Mouse (Mus musculus): ENCODE measurements around the gene Ghdc. TPM values are rescaled to one million over a fixed set of nuclear protein-coding genes. Genes with fewer than 3 reads are reported as not detected.

The Ghdc gene
- total and polyA plus RNA-seq, 3 experiments, result 5.7 to 9.2 TPM; not detected in 1

DNA sequence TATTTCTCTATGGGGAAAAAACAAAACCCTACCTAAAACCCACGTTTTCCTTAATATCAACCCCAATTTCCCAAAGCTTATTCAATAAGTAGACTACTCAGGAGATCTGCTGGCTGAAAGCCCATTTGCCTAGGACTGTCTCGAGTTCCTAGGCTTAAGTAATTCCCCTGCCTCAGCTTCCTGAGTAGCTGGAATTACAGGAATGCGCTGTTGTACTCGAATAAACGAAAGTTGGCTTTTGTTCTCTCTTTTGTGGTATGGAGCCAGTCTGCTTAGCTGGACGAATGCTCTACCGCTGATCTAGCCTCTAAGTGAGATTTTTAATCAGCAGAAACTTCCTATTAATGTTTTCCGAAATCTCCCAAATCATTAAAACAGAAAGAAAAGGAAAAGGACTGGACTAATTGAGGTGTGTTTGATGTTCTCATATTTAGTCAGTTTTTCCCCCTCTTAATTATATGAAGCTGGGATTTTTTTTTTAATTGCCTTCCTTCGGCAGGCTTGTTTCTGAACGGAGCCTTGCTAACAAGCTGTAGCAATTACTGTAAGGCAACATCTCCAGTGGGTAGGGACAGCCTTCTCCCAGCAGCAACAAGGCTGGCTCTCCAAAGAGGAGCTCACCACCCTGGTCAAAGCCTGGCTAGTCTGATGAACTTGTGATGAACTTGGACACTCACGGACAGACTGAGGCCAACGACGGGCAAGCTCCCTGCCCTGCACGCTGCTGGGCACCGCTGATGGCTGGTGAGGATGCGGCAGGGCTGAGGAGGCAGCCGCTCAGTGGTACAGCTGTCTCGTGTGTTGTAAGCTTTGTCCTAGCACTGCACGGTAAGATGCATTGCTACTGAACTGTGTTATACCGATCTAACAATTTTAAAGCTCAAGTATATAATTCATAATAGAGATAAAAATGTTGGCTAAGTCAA lies 35.9 kb upstream of the Ghdc start:
- Histone ChIP-seq H3K4me1 (ENCODE audit: control insufficient read depth in 1 of 2, insufficient read depth in 2 of 2, low read length in 2 of 2) (no peaks in the 10 kb centered on the region), H3K4me3 (ENCODE audit: control insufficient read depth in 1 of 2, insufficient read depth in 1 of 2, low read depth in 2 of 2, low read length in 2 of 2) (no peak overlapping the region), H3K27ac (ENCODE audit: control insufficient read depth, low read depth, low read length) (no peak overlapping the region), H3K27me3 (ENCODE audit: control insufficient read depth in 1 of 2, insufficient read depth in 2 of 2, low read length in 2 of 2) (no peaks in the 10 kb centered on the region), H3K79me2 (ENCODE audit: control insufficient read depth, insufficient read depth, low read length, poor library complexity) (no peaks in the 10 kb centered on the region), H3K9ac (ENCODE audit: control insufficient read depth, low read depth, low read length, poor library complexity, severe bottlenecking) (no peak overlapping the region), H3K36me3 (ENCODE audit: control insufficient read depth in 1 of 2, insufficient read depth in 2 of 2, low read length in 2 of 2) (peaks cover 0 to 14% of the 10 kb centered on the region in 2 experiments; a peak in 2 of 4 replicates), H3K9me3 (replicated peaks; ENCODE audit: insufficient read depth, low read length) (no peaks in the 10 kb centered on the region)
- TF ChIP-seq POLR2AphosphoS2 (IDR thresholded peaks at IDR 0.05; ENCODE audit: low read length), result no peak
- TF ChIP-seq ETS1 (IDR thresholded peaks at IDR 0.05; ENCODE audit: low read depth, low read length), result no peak
- TF ChIP-seq CHD2 (IDR thresholded peaks at IDR 0.05; ENCODE audit: low read length), result no peak
- TF ChIP-seq HCFC1 (IDR thresholded peaks at IDR 0.05; ENCODE audit: low read depth, low read length), result no peak
- no peak for TF ChIP-seq SMC3 (IDR thresholded peaks at IDR 0.05; ENCODE audit: low read depth, low read length)
- TF ChIP-seq NELFE (IDR thresholded peaks at IDR 0.05; ENCODE audit: low read depth, low read length), result no peak
- TF ChIP-seq GABPA (IDR thresholded peaks at IDR 0.05; ENCODE audit: low read depth, low read length), result no peak
- no peak for TF ChIP-seq MXI1 (IDR thresholded peaks at IDR 0.05; ENCODE audit: low read depth, low read length)
- no peak for TF ChIP-seq MYB (IDR thresholded peaks at IDR 0.05; ENCODE audit: low read depth, low read length)
- DNase-seq (ENCODE audit: low read depth, low spot score), result no peak

DNA sequence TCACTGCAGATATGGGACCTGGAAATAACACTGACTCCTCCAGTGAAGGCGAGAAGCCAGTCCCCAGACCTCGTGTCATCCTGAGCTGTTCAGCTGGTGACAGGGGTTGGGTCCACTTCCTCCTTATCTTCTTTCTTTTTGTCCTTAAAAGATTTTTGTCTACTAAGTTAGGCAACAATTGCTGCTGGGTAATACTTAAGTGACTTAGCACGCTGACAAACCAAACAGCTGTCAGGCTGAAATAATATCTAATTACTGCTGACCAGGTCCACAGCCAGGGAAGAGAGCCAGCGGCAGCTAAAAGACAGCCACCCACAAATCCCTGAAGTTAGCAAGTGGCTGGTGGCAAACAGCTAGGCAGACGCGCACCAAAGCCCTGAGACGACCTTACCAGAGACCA lies 34.8 kb upstream of the Ghdc start:
- H3K4me1 ChIP-seq (ENCODE audit: control insufficient read depth in 1 of 2, insufficient read depth in 2 of 2, low read length in 2 of 2), result no peaks in the 10 kb centered on the region
- no peaks in the 10 kb centered on the region for H3K79me2 ChIP-seq (ENCODE audit: control insufficient read depth, insufficient read depth, low read length, poor library complexity)
- H3K9ac ChIP-seq (ENCODE audit: control insufficient read depth, low read depth, low read length, poor library complexity, severe bottlenecking), result no peak overlapping the region
- H3K9me3 ChIP-seq (replicated peaks; ENCODE audit: insufficient read depth, low read length), result no peaks in the 10 kb centered on the region
- no peaks in the 10 kb centered on the region for H3K27me3 ChIP-seq (ENCODE audit: control insufficient read depth in 1 of 2, insufficient read depth in 2 of 2, low read length in 2 of 2)
- DNase-seq (ENCODE audit: low read depth, low spot score), result no peak
- no peak overlapping the region for H3K4me3 ChIP-seq (ENCODE audit: control insufficient read depth in 1 of 2, insufficient read depth in 1 of 2, low read depth in 2 of 2, low read length in 2 of 2)
- TF ChIP-seq ZKSCAN1 (IDR thresholded peaks at IDR 0.05; ENCODE audit: low read depth, low read length) (no peak), E2F4 (IDR thresholded peaks at IDR 0.05; ENCODE audit: borderline replicate concordance, low read depth, low read length) (no peak), MYC (IDR thresholded peaks at IDR 0.05; ENCODE audit: low read depth, low read length) (no peak), KAT2A (conservative IDR thresholded peaks at IDR 0.05; ENCODE audit: low read depth, low read length) (no peak), MAZ (IDR thresholded peaks at IDR 0.05; ENCODE audit: low read depth, low read length) (no peak), RAD21 (IDR thresholded peaks at IDR 0.05; ENCODE audit: low read depth, low read length) (no peak), ETS1 (IDR thresholded peaks at IDR 0.05; ENCODE audit: low read depth, low read length) (no peak), CHD1 (IDR thresholded peaks at IDR 0.05; ENCODE audit: low read depth, low read length) (no peak), NRF1 (IDR thresholded peaks at IDR 0.05; ENCODE audit: insufficient read depth, low read depth, low read length, poor library complexity, severe bottlenecking) (no peak), POLR2AphosphoS2 (IDR thresholded peaks at IDR 0.05; ENCODE audit: low read length) (no peak), RCOR1 (IDR thresholded peaks at IDR 0.05; ENCODE audit: low read depth, low read length) (no peak), CTCF (IDR thresholded peaks at IDR 0.05 in 2 of 3, conservative IDR thresholded peaks at IDR 0.05 in 1 of 3; ENCODE audit: control insufficient read depth in 1 of 3, insufficient read depth in 1 of 3, low read depth in 2 of 3, low read length in 3 of 3, poor library complexity in 1 of 3, severe bottlenecking in 1 of 3) (no peak), ZC3H11A (IDR thresholded peaks at IDR 0.05; ENCODE audit: low read depth, low read length) (no peak), MAX (IDR thresholded peaks at IDR 0.05; ENCODE audit: low read length) (no peak), POLR2AphosphoS5 (IDR thresholded peaks at IDR 0.05; ENCODE audit: borderline replicate concordance, low read depth, low read length) (no peak), MXI1 (IDR thresholded peaks at IDR 0.05; ENCODE audit: low read depth, low read length) (no peak), POLR2A (IDR thresholded peaks at IDR 0.05; ENCODE audit: control insufficient read depth in 1 of 2, insufficient read depth in 1 of 2, low read depth in 1 of 2, low read length in 2 of 2, poor library complexity in 1 of 2) (no peak), EP300 (IDR thresholded peaks at IDR 0.05; ENCODE audit: low read depth in 1 of 2, low read length in 2 of 2) (no peak), GABPA (IDR thresholded peaks at IDR 0.05; ENCODE audit: low read depth, low read length) (no peak), MEF2A (IDR thresholded peaks at IDR 0.05; ENCODE audit: extremely low read depth, insufficient replicate concordance, low read depth, low read length, poor library complexity, severe bottlenecking) (no peak)
- H3K27ac ChIP-seq (ENCODE audit: control insufficient read depth, low read depth, low read length), result no peak overlapping the region
- peaks cover 0 to 12% of the 10 kb centered on the region in 2 experiments; a peak in 2 of 4 replicates for H3K36me3 ChIP-seq (ENCODE audit: control insufficient read depth in 1 of 2, insufficient read depth in 2 of 2, low read length in 2 of 2)

Measured in MEL (cell line).